Mouse (Mus musculus): ENCODE measurements around the gene Ice1. TPM values are rescaled to one million over a fixed set of nuclear protein-coding genes. Genes with fewer than 3 reads are reported as not detected.

Ice1 gene
- polyA plus RNA-seq, 1 experiment from 2014 or later = 58.9 TPM

DNA sequence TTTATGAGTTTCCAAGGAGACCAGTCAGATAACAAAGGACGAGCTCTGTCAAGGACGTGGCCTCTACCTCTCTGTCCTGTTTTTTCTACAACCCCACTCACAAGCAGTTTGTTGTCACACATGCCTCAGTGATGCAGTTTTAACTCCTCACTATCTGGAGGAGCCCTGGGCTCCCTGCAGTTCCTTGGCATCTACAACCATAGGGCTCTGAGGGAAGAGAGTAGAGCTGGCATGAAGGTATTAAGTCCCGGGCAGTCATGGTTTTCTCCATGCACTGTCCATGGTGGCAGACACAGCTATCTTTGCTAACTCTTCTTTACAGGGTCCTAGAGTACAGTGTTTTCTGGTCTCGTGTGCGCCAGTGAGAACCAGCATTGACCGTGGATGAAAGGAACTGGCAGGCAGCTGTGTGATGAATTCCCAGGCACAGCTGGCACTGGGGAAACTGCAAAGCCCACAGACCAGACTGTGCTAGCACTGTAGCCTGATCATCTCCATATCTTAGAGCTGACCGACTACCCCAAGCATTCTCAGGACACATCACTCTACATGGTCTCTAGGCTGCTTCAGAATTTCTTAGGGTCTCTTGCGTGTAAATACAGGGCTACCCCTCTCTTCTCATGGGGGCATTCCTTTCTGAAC, 127.9 kb downstream of the Ice1 start:
- ATAC-seq (ENCODE audit: low read depth) = peak; percentile 60

DNA sequence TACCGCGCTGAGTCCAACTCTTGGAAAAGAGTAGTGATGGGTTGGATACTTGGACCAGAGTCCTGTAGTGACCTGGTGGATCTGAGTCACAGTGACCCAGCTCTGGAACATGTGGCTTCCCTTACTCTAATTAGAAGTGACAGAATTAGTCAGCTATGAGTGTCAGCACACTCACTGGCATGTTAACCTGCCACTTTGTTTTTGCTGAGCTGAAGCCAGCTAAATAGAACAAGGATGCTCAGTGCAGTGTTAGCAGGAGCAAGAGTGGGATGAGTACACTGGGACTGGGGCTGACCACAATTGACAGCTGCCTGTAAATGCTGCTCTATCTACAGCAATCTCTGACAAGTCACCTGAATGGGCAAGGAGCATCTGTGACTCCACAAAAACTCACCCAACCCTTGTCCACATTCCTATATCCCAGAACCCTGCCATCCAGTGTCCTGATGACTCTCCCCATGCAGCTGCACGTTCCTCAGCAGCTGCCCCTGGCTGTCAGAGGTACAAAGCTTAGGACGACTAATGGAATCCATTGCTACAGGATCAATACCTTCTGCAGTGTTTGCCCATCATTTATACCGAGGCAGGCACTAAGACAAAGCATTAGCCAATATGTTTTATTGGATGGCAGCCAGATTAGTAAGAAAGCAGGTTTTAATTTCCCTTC, 128.6 kb downstream of the Ice1 start:
- Histone ChIP-seq H3K9ac (replicated peaks; ENCODE audit: low read depth, low read length) (no peak overlapping the region), H3K27ac (ENCODE audit: low read depth, low read length) (peak overlapping the region; percentile 65; the same call in 1 of the 2 replicates), H3K4me2 (ENCODE audit: low read depth, low read length) (no peak overlapping the region), H3K36me3 (ENCODE audit: control insufficient read depth, insufficient read depth, low read length) (no peaks in the 10 kb centered on the region), H3K4me1 (ENCODE audit: control insufficient read depth, insufficient read depth, low read length) (peaks cover 4% of the 10 kb centered on the region; the same call in 1 of the 2 replicates), H3K27me3 (ENCODE audit: control insufficient read depth, insufficient read depth, low read length) (no peaks in the 10 kb centered on the region), H3K9me3 (ENCODE audit: control insufficient read depth, low read length) (no peaks in the 10 kb centered on the region), H3K4me3 (ENCODE audit: low read depth, low read length) (no peak overlapping the region)
- 46% methylated on average over 5 of the region's 5 CpGs for WGBS
- peak; percentile 86 for ATAC-seq (ENCODE audit: low read depth)

More for the DNA sequence above, 127.9 kb downstream of the Ice1 start:
- Histone ChIP-seq H3K4me3 (ENCODE audit: low read depth, low read length) (no peak overlapping the region), H3K9me3 (ENCODE audit: control insufficient read depth, low read length) (no peaks in the 10 kb centered on the region), H3K27ac (ENCODE audit: low read depth, low read length) (no peak overlapping the region), H3K27me3 (ENCODE audit: control insufficient read depth, insufficient read depth, low read length) (no peaks in the 10 kb centered on the region), H3K4me2 (ENCODE audit: low read depth, low read length) (no peak overlapping the region), H3K9ac (replicated peaks; ENCODE audit: low read depth, low read length) (no peak overlapping the region), H3K36me3 (ENCODE audit: control insufficient read depth, insufficient read depth, low read length) (no peaks in the 10 kb centered on the region), H3K4me1 (ENCODE audit: control insufficient read depth, insufficient read depth, low read length) (peaks cover 4% of the 10 kb centered on the region; the same call in 1 of the 2 replicates)
- WGBS = 53% methylated on average over 8 of the region's 8 CpGs

Other genes with a start within 250 kb of the Ice1 start
- 8.0 and 8.4 TPM in 2 replicates for gene Adamts16, start 204.2 kb upstream of the Ice1 start, polyA plus RNA-seq (2014; fragmentation: Nextera tagmentation; extraction: Ambion mirVana)